Mouse (Mus musculus): ENCODE data around the gene Ly6g. TPM values are rescaled to one million over a fixed set of nuclear protein-coding genes. Genes with fewer than 3 reads are reported as not detected.
"Not testable (repeated sequence)": the region's sequence is repeated elsewhere in the genome, so short reads cannot be mapped to it uniquely, and the experiment has no call there.

Gene Ly6g
- polyA plus RNA-seq, 1 experiment from 2014 or later, result not detected

- not testable (repeated sequence) for H3K9ac ChIP-seq (replicated peaks; ENCODE audit: low read depth, low read length); H3K4me3 ChIP-seq (ENCODE audit: low read depth, low read length); H3K4me1 ChIP-seq (ENCODE audit: control insufficient read depth, insufficient read depth, low read length); ATAC-seq (ENCODE audit: low read depth); H3K4me2 ChIP-seq (ENCODE audit: low read depth, low read length); H3K27ac ChIP-seq (ENCODE audit: low read depth, low read length); H3K27me3 ChIP-seq (ENCODE audit: control insufficient read depth, insufficient read depth, low read length); H3K9me3 ChIP-seq (ENCODE audit: control insufficient read depth, low read length); H3K36me3 ChIP-seq (ENCODE audit: control insufficient read depth, insufficient read depth, low read length)
- WGBS, result 80% methylated on average over 3 of the region's 3 CpGs
These were observed 17.3 kb upstream of the Ly6g start for GRCm38 (mm10) chr15:75137739-75138138.

GRCm38 (mm10) chr15:75141812-75142360 is 13.2 kb upstream of the Ly6g start:
- not testable (repeated sequence) for H3K9ac ChIP-seq (replicated peaks; ENCODE audit: low read depth, low read length); H3K27me3 ChIP-seq (ENCODE audit: control insufficient read depth, insufficient read depth, low read length); ATAC-seq (ENCODE audit: low read depth); H3K9me3 ChIP-seq (ENCODE audit: control insufficient read depth, low read length); H3K36me3 ChIP-seq (ENCODE audit: control insufficient read depth, insufficient read depth, low read length); H3K4me3 ChIP-seq (ENCODE audit: low read depth, low read length); H3K4me2 ChIP-seq (ENCODE audit: low read depth, low read length); H3K27ac ChIP-seq (ENCODE audit: low read depth, low read length); H3K4me1 ChIP-seq (ENCODE audit: control insufficient read depth, insufficient read depth, low read length)
- WGBS, result 46% methylated on average over 6 of the region's 6 CpGs

GRCm38 (mm10) chr15:75143735-75144134 is 11.3 kb upstream of the Ly6g start:
- Histone ChIP-seq H3K27me3 (ENCODE audit: control insufficient read depth, insufficient read depth, low read length) (no peaks in the 10 kb centered on the region), H3K4me1 (ENCODE audit: control insufficient read depth, insufficient read depth, low read length) (no peaks in the 10 kb centered on the region), H3K9ac (replicated peaks; ENCODE audit: low read depth, low read length) (no peak overlapping the region), H3K36me3 (ENCODE audit: control insufficient read depth, insufficient read depth, low read length) (no peaks in the 10 kb centered on the region), H3K4me2 (ENCODE audit: low read depth, low read length) (no peak overlapping the region), H3K4me3 (ENCODE audit: low read depth, low read length) (no peak overlapping the region), H3K27ac (ENCODE audit: low read depth, low read length) (no peak overlapping the region), H3K9me3 (ENCODE audit: control insufficient read depth, low read length) (no peaks in the 10 kb centered on the region)
- no peak for ATAC-seq (ENCODE audit: low read depth)
- 65% methylated on average over 3 of the region's 3 CpGs for WGBS

- Histone ChIP-seq H3K9me3 (ENCODE audit: control insufficient read depth, low read length) (no peaks in the 10 kb centered on the region), H3K4me3 (ENCODE audit: low read depth, low read length) (no peak overlapping the region), H3K36me3 (ENCODE audit: control insufficient read depth, insufficient read depth, low read length) (no peaks in the 10 kb centered on the region), H3K27me3 (ENCODE audit: control insufficient read depth, insufficient read depth, low read length) (no peaks in the 10 kb centered on the region), H3K9ac (replicated peaks; ENCODE audit: low read depth, low read length) (no peak overlapping the region), H3K4me2 (ENCODE audit: low read depth, low read length) (no peak overlapping the region), H3K27ac (ENCODE audit: low read depth, low read length) (no peak overlapping the region), H3K4me1 (ENCODE audit: control insufficient read depth, insufficient read depth, low read length) (no peaks in the 10 kb centered on the region)
- no peak for ATAC-seq (ENCODE audit: low read depth)
These were observed 2.0 kb upstream of the Ly6g start for GRCm38 (mm10) chr15:75153087-75153486.

DNA sequence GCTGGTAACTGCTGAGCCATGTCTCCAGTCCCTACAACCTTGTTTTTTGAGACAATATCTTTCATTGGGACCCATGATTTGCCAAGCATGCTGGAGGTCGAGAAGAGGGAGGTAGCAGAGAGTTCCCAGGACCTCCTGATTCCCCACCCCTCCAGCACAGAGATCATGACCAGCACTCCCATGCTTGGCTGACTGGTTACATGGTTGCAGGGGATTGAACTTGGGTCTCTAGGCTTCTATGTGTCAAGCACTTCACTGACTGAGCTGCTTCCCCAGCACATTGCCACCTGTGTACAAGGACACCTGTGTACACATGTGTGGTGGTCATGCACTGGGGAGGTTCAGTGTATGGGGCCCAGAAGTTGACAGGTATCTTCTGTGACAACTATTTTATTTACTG is 2.6 kb downstream of the Ly6g start:
- H3K4me1 ChIP-seq (ENCODE audit: control insufficient read depth, insufficient read depth, low read length), result no peaks in the 10 kb centered on the region
- WGBS, result 44% methylated on average over 1 of the region's 1 CpGs
- no peak overlapping the region for H3K4me3 ChIP-seq (ENCODE audit: low read depth, low read length)
- H3K4me2 ChIP-seq (ENCODE audit: low read depth, low read length), result no peak overlapping the region
- no peaks in the 10 kb centered on the region for H3K27me3 ChIP-seq (ENCODE audit: control insufficient read depth, insufficient read depth, low read length)
- H3K36me3 ChIP-seq (ENCODE audit: control insufficient read depth, insufficient read depth, low read length), result no peaks in the 10 kb centered on the region
- no peaks in the 10 kb centered on the region for H3K9me3 ChIP-seq (ENCODE audit: control insufficient read depth, low read length)
- H3K9ac ChIP-seq (replicated peaks; ENCODE audit: low read depth, low read length), result no peak overlapping the region
- ATAC-seq (ENCODE audit: low read depth), result no peak
- H3K27ac ChIP-seq (ENCODE audit: low read depth, low read length), result no peak overlapping the region

- Histone ChIP-seq H3K27ac (ENCODE audit: low read depth, low read length) (no peak overlapping the region), H3K4me3 (ENCODE audit: low read depth, low read length) (no peak overlapping the region), H3K36me3 (ENCODE audit: control insufficient read depth, insufficient read depth, low read length) (no peaks in the 10 kb centered on the region), H3K9me3 (ENCODE audit: control insufficient read depth, low read length) (no peaks in the 10 kb centered on the region), H3K27me3 (ENCODE audit: control insufficient read depth, insufficient read depth, low read length) (no peaks in the 10 kb centered on the region), H3K4me1 (ENCODE audit: control insufficient read depth, insufficient read depth, low read length) (no peaks in the 10 kb centered on the region), H3K4me2 (ENCODE audit: low read depth, low read length) (no peak overlapping the region), H3K9ac (replicated peaks; ENCODE audit: low read depth, low read length) (no peak overlapping the region)
- 67% methylated on average over 1 of the region's 1 CpGs for WGBS
- ATAC-seq (ENCODE audit: low read depth), result no peak
These were observed 20.5 kb downstream of the Ly6g start for GRCm38 (mm10) chr15:75175506-75175905.

GRCm38 (mm10) chr15:75186291-75186690 is 31.3 kb downstream of the Ly6g start:
- ATAC-seq (ENCODE audit: low read depth), result no peak
- H3K4me2 ChIP-seq (ENCODE audit: low read depth, low read length), result no peak overlapping the region
- H3K27me3 ChIP-seq (ENCODE audit: control insufficient read depth, insufficient read depth, low read length), result no peaks in the 10 kb centered on the region
- H3K9ac ChIP-seq (replicated peaks; ENCODE audit: low read depth, low read length), result no peak overlapping the region
- H3K4me3 ChIP-seq (ENCODE audit: low read depth, low read length), result no peak overlapping the region
- no peaks in the 10 kb centered on the region for H3K9me3 ChIP-seq (ENCODE audit: control insufficient read depth, low read length)
- no peak overlapping the region for H3K27ac ChIP-seq (ENCODE audit: low read depth, low read length)
- 34% methylated on average over 2 of the region's 2 CpGs for WGBS
- no peaks in the 10 kb centered on the region for H3K36me3 ChIP-seq (ENCODE audit: control insufficient read depth, insufficient read depth, low read length)
- H3K4me1 ChIP-seq (ENCODE audit: control insufficient read depth, insufficient read depth, low read length), result no peaks in the 10 kb centered on the region

- Histone ChIP-seq H3K27me3 (ENCODE audit: control insufficient read depth, insufficient read depth, low read length) (no peaks in the 10 kb centered on the region), H3K4me1 (ENCODE audit: control insufficient read depth, insufficient read depth, low read length) (no peaks in the 10 kb centered on the region), H3K4me2 (ENCODE audit: low read depth, low read length) (no peak overlapping the region), H3K27ac (ENCODE audit: low read depth, low read length) (no peak overlapping the region), H3K9ac (replicated peaks; ENCODE audit: low read depth, low read length) (no peak overlapping the region), H3K9me3 (ENCODE audit: control insufficient read depth, low read length) (no peaks in the 10 kb centered on the region), H3K4me3 (ENCODE audit: low read depth, low read length) (no peak overlapping the region), H3K36me3 (ENCODE audit: control insufficient read depth, insufficient read depth, low read length) (no peaks in the 10 kb centered on the region)
- 78% methylated on average over 2 of the region's 2 CpGs for WGBS
- no peak for ATAC-seq (ENCODE audit: low read depth)
These were observed 34.1 kb downstream of the Ly6g start for GRCm38 (mm10) chr15:75189116-75189515.

- not testable (repeated sequence) for H3K4me1 ChIP-seq (ENCODE audit: control insufficient read depth, insufficient read depth, low read length); H3K9ac ChIP-seq (replicated peaks; ENCODE audit: low read depth, low read length); H3K27me3 ChIP-seq (ENCODE audit: control insufficient read depth, insufficient read depth, low read length); H3K9me3 ChIP-seq (ENCODE audit: control insufficient read depth, low read length); H3K36me3 ChIP-seq (ENCODE audit: control insufficient read depth, insufficient read depth, low read length); H3K27ac ChIP-seq (ENCODE audit: low read depth, low read length); ATAC-seq (ENCODE audit: low read depth); H3K4me3 ChIP-seq (ENCODE audit: low read depth, low read length); H3K4me2 ChIP-seq (ENCODE audit: low read depth, low read length)
- WGBS, result 0% methylated on average over 1 of the region's 3 CpGs
These were observed 35.5 kb downstream of the Ly6g start for GRCm38 (mm10) chr15:75190560-75190959.
